Mouse (Mus musculus) G1E (cell line): ENCODE measurements around the gene Pts. TPM values are rescaled to one million over a fixed set of nuclear protein-coding genes. Genes with fewer than 3 reads are reported as not detected.

Experiments used
- ATAC-seq: 2 replicates; pipeline ENCODE4 v1.8.0; 2016; ENCODE audit warnings: mild to moderate bottlenecking; ENCODE audit not compliant: insufficient number of reproducible peaks, poor library complexity, low FRiP score, severe bottlenecking; ENCODE audit errors: extremely low read depth
- DNase-seq: peaks from one replicate; pipeline ENCODE4 v3.0.0; 2012; ENCODE audit warnings: low spot score
- H3K27me3 ChIP-seq: 2 replicates; pipeline ENCODE4 v1.6.1; 2012; ENCODE audit warnings: mild to moderate bottlenecking, low read length, inconsistent platforms; ENCODE audit not compliant: insufficient read depth
- H3K36me3 ChIP-seq: replicated peaks from 2 replicates; pipeline ENCODE3; 2012; ENCODE audit warnings: mild to moderate bottlenecking, inconsistent platforms
- H3K4me1 ChIP-seq: 2 replicates; pipeline ENCODE4 v1.6.1; 2012; ENCODE audit warnings: low read depth, low read length, inconsistent platforms, mixed read lengths; ENCODE audit not compliant: insufficient read depth
- H3K4me3 ChIP-seq: 2 replicates; pipeline ENCODE4 v1.5.1; 2012; ENCODE audit warnings: low read depth, mild to moderate bottlenecking, inconsistent platforms, low read length, moderate library complexity, mixed read lengths
- H3K9me3 ChIP-seq: replicated peaks from 2 replicates; pipeline ENCODE4 v1.6.1; 2012; ENCODE audit warnings: inconsistent platforms
- CTCF ChIP-seq: IDR thresholded peaks from 2 replicates; pipeline ENCODE4 v1.5.1; 2012; ENCODE audit warnings: low read depth, low read length, inconsistent platforms, mixed read lengths
- GATA1 ChIP-seq: IDR thresholded peaks from 2 replicates; pipeline ENCODE4 v1.6.1; 2012; ENCODE audit warnings: borderline replicate concordance, low read length, inconsistent platforms, mixed read lengths
- GATA2 ChIP-seq: IDR thresholded peaks from 2 replicates; pipeline ENCODE4 v1.6.1; 2012; ENCODE audit warnings: low read depth, low read length, inconsistent platforms, borderline replicate concordance
- POLR2AphosphoS5 ChIP-seq: IDR thresholded peaks from 2 replicates; pipeline ENCODE4 v1.6.1; 2012; ENCODE audit warnings: low read depth, low read length, inconsistent platforms; ENCODE audit not compliant: insufficient replicate concordance
- TAL1 ChIP-seq: conservative IDR thresholded peaks from 2 replicates; pipeline ENCODE4 v1.6.1; 2012; ENCODE audit warnings: low read depth, low read length, inconsistent platforms, mixed read lengths
- polyA plus RNA-seq: library from polyadenylated mRNA; stranded (reverse); fragments of >175 nt; gene quantifications from 2 replicates; pipeline ENCODE4 v1.2.3, GENCODE M21; 2012
- total RNA-seq, 2 experiments: library from RNA; stranded (forward) in 1 of 2; stranded (reverse) in 1 of 2; fragments of 200-1000 nt in 1 of 2; fragments of >200 nt in 1 of 2; fragmentation: Nextera tagmentation in 1 of 2; gene quantifications; 2 replicates each; pipeline ENCODE4 v1.2.3; 2014 to 2017

Gene Pts
- total and polyA plus RNA-seq, 3 experiments, result 14.6 to 52.3 (median 48.2) TPM

- no peaks in the 10 kb centered on the region for H3K9me3 ChIP-seq
- ATAC-seq, result no peak
- no peaks in the 10 kb centered on the region for H3K4me1 ChIP-seq
- no peak overlapping the region for H3K4me3 ChIP-seq
- no peak for TF ChIP-seq GATA1
- no peak for TF ChIP-seq CTCF
- TF ChIP-seq TAL1, result no peak
- TF ChIP-seq POLR2AphosphoS5, result no peak
- TF ChIP-seq GATA2, result no peak
- H3K27me3 ChIP-seq, result peaks cover 8% of the 10 kb centered on the region; the same call in 1 of the 2 replicates
- no peak for DNase-seq
- no peaks in the 10 kb centered on the region for H3K36me3 ChIP-seq
These were observed 19.4 kb upstream of the Pts start for GRCm38 (mm10) chr9:50547859-50548478.

GRCm38 (mm10) chr9:50542401-50542800, 13.9 kb upstream of the Pts start:
- ATAC-seq (no peak), DNase-seq (no peak)
- no peaks in the 10 kb centered on the region for H3K9me3 ChIP-seq
- 0 out of 2 replicates have a peak, but pooled peaks cover 7% of the 10 kb centered on the region for H3K27me3 ChIP-seq
- H3K36me3 ChIP-seq, result no peaks in the 10 kb centered on the region
- no peak overlapping the region for H3K4me3 ChIP-seq
- no peaks in the 10 kb centered on the region for H3K4me1 ChIP-seq
- TF ChIP-seq POLR2AphosphoS5, result no peak
- no peak for TF ChIP-seq CTCF
- no peak for TF ChIP-seq GATA2
- no peak for TF ChIP-seq TAL1
- TF ChIP-seq GATA1, result no peak

GRCm38 (mm10) chr9:50540170-50540569, 11.6 kb upstream of the Pts start:
- H3K27me3 ChIP-seq, result peaks cover 12% of the 10 kb centered on the region
- TF ChIP-seq CTCF, result no peak
- no peak for TF ChIP-seq TAL1
- TF ChIP-seq GATA2, result no peak
- no peak for TF ChIP-seq GATA1
- no peak for TF ChIP-seq POLR2AphosphoS5
- DNase-seq, result no peak
- H3K4me1 ChIP-seq, result no peaks in the 10 kb centered on the region; the same call in 1 of the 2 replicates
- H3K4me3 ChIP-seq, result no peak overlapping the region
- no peak for ATAC-seq
- no peaks in the 10 kb centered on the region for H3K36me3 ChIP-seq
- no peaks in the 10 kb centered on the region for H3K9me3 ChIP-seq

- Histone ChIP-seq H3K4me1 (peaks cover 7% of the 10 kb centered on the region), H3K36me3 (no peaks in the 10 kb centered on the region), H3K27me3 (peaks cover 18% of the 10 kb centered on the region), H3K4me3 (no peak overlapping the region), H3K9me3 (no peaks in the 10 kb centered on the region)
- no peak for TF ChIP-seq CTCF
- TF ChIP-seq GATA1, result no peak
- no peak for TF ChIP-seq POLR2AphosphoS5
- TF ChIP-seq TAL1, result no peak
- no peak for TF ChIP-seq GATA2
- no peak for DNase-seq
- ATAC-seq, result no peak
These were observed 8.8 kb upstream of the Pts start for GRCm38 (mm10) chr9:50537295-50537694.

- H3K36me3 ChIP-seq, result no peaks in the 10 kb centered on the region
- H3K9me3 ChIP-seq, result no peaks in the 10 kb centered on the region
- no peak for DNase-seq
- ATAC-seq, result no peak
- TF ChIP-seq TAL1, result no peak
- no peak for TF ChIP-seq GATA2
- TF ChIP-seq GATA1, result no peak
- TF ChIP-seq POLR2AphosphoS5, result no peak
- TF ChIP-seq CTCF, result no peak
- H3K4me1 ChIP-seq, result peaks cover 7% of the 10 kb centered on the region
- peaks cover 18% of the 10 kb centered on the region for H3K27me3 ChIP-seq
- no peak overlapping the region for H3K4me3 ChIP-seq
These were observed 8.1 kb upstream of the Pts start for GRCm38 (mm10) chr9:50536603-50537135.

GRCm38 (mm10) chr9:50535930-50536329, 7.4 kb upstream of the Pts start:
- peaks cover 7% of the 10 kb centered on the region for H3K4me1 ChIP-seq
- no peaks in the 10 kb centered on the region for H3K36me3 ChIP-seq
- ATAC-seq (no peak), DNase-seq (no peak)
- no peaks in the 10 kb centered on the region for H3K9me3 ChIP-seq
- no peak overlapping the region for H3K4me3 ChIP-seq
- peaks cover 18% of the 10 kb centered on the region for H3K27me3 ChIP-seq
- no peak for TF ChIP-seq POLR2AphosphoS5
- TF ChIP-seq TAL1, result no peak
- no peak for TF ChIP-seq GATA2
- TF ChIP-seq GATA1, result no peak
- TF ChIP-seq CTCF, result no peak

- H3K4me1 ChIP-seq, result peaks cover 9% of the 10 kb centered on the region
These were observed 5.3 kb upstream of the Pts start for GRCm38 (mm10) chr9:50533791-50534190.

More at GRCm38 (mm10) chr9:50533791-50534190, 5.3 kb upstream of the Pts start:
- no peak for DNase-seq
- TF ChIP-seq POLR2AphosphoS5 (no peak), TAL1 (no peak), CTCF (no peak), GATA1 (no peak), GATA2 (no peak)
- Histone ChIP-seq H3K9me3 (no peaks in the 10 kb centered on the region), H3K36me3 (no peaks in the 10 kb centered on the region), H3K27me3 (peaks cover 14% of the 10 kb centered on the region), H3K4me3 (no peak overlapping the region)
- no peak for ATAC-seq
